13 mouse cellular contexts compared by ENCODE assay signal in the genomic region with DNA sequence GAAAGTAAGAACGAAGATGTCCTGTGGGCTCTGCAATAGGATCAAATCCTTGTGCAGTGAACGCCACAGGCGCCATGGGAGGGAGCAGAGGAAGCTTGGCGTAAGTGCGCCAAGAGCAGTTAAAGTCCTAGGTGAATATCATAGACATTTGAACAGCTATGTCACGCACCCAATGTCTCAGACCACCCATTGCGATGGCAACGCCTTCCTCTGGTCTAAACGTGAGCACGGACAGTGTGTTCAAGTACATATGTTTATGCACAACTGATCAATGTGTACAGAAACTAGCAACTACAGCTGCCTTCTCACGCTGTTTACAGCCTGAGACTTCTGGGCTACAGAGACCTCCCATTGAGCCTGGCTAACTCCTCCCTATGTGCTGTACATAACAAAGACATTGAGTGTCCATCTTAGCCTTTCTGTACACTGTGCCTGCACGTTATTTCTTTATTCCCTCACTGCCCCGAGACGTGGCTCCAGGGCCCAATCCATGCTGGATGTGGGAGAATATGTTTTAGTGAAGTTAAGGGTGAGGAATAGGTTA. TPM values are rescaled to one million over a fixed set of nuclear protein-coding genes. Genes with fewer than 3 reads are reported as not detected.
"Had no signal": no experiment of that assay in that cellular context is flagged by ENCODE, and none has a peak within 500 bp of the region (broad histone marks: within the 10 kb centered on the region; RNA-seq: fewer than 3 reads in every experiment).

No protein-coding gene starts in this region.

- H3K36me3 ChIP-seq: limb, embryonic 15.5 days; liver, embryonic 12.5 days; lung, embryonic 15.5 days; midbrain, embryonic 12.5 days; neural tube, embryonic 15.5 days had no signal

- H3K27me3 ChIP-seq: lung, embryonic 15.5 days had no signal

- H3K9me3 ChIP-seq: limb, embryonic 15.5 days; liver, embryonic 12.5 days; lung, embryonic 15.5 days; midbrain, embryonic 12.5 days; neural tube, embryonic 15.5 days had no signal

- H3K4me1 ChIP-seq: limb, embryonic 15.5 days; liver, embryonic 12.5 days; midbrain, embryonic 12.5 days; neural tube, embryonic 15.5 days had no signal

- H3K27ac ChIP-seq: left cerebral cortex, adult 2 months; limb, embryonic 15.5 days; liver, embryonic 12.5 days; lung, embryonic 15.5 days; midbrain, embryonic 12.5 days; neural tube, embryonic 15.5 days had no signal

- H3K4me3 ChIP-seq: left cerebral cortex, adult 2 months; limb, embryonic 15.5 days; liver, embryonic 12.5 days; lung, embryonic 15.5 days; midbrain, embryonic 12.5 days; neural tube, embryonic 15.5 days had no signal

- H3K4me2 ChIP-seq: limb, embryonic 15.5 days; liver, embryonic 12.5 days; lung, embryonic 15.5 days; midbrain, embryonic 12.5 days; neural tube, embryonic 15.5 days had no signal

- H3K9ac ChIP-seq: limb, embryonic 15.5 days; liver, embryonic 12.5 days; lung, embryonic 15.5 days; midbrain, embryonic 12.5 days; neural tube, embryonic 15.5 days had no signal

- DNase-seq: kidney, adult 8-10 months; kidney, postnatal 25 days; right cerebral cortex, adult 18-20 months; right cerebral cortex, postnatal 25 days; thymus, adult 2 months; thymus, postnatal 36 days had no signal

- ATAC-seq: liver, embryonic 12.5 days had no signal

RNA-seq across cellular contexts. Expression of a gene that starts 11.0 kb away (rescaled TPM):
- total RNA-seq: megakaryocyte-erythroid progenitor cell, adult 5-6 weeks had no signal
- polyA plus RNA-seq: liver, embryonic 12.5 days had no signal
